Mouse (Mus musculus) stomach, embryonic 16.5 days (tissue): ENCODE measurements around the gene Kif23. TPM values are rescaled to one million over a fixed set of nuclear protein-coding genes. Genes with fewer than 3 reads are reported as not detected.

ENCODE experiments used
- ATAC-seq: fragments of 200-750 bp; cut with Nextera tagmentation; 2 replicates; pipeline ENCODE4 v1.8.0; 2017; ENCODE audit warnings: moderate number of reproducible peaks, moderate TSS enrichment; ENCODE audit not compliant: insufficient read depth, low FRiP score
- H3K27ac ChIP-seq: fragments of 300-500 bp; sonication (generic); 2 replicates; pipeline ENCODE4 v1.5.1; 2014; ENCODE audit warnings: low read length
- H3K27me3 ChIP-seq: fragments of 300-500 bp; sonication (generic); 2 replicates; pipeline ENCODE4 v1.6.1; 2014; ENCODE audit warnings: low read length, control low read depth, mixed read lengths; ENCODE audit not compliant: control insufficient read depth, insufficient read depth
- H3K36me3 ChIP-seq: fragments of 300-500 bp; sonication (generic); 2 replicates; pipeline ENCODE4 v1.6.1; 2014; ENCODE audit warnings: low read length; ENCODE audit not compliant: control insufficient read depth, insufficient read depth
- H3K4me1 ChIP-seq: fragments of 300-500 bp; sonication (generic); 2 replicates; pipeline ENCODE4 v1.6.1; 2014; ENCODE audit warnings: low read length, control low read depth, mixed read lengths; ENCODE audit not compliant: control insufficient read depth, insufficient read depth
- H3K4me2 ChIP-seq: fragments of 300-500 bp; sonication (generic); 2 replicates; pipeline ENCODE4 v1.6.1; 2014; ENCODE audit warnings: low read depth, low read length, mixed read lengths
- H3K4me3 ChIP-seq: fragments of 300-500 bp; sonication (generic); replicated peaks from 2 replicates; pipeline ENCODE4 v1.5.1; 2014; ENCODE audit warnings: mild to moderate bottlenecking, low read length
- H3K9ac ChIP-seq: fragments of 300-500 bp; sonication (generic); 2 replicates; pipeline ENCODE4 v1.6.1; 2014; ENCODE audit warnings: low read length
- H3K9me3 ChIP-seq: fragments of 300-500 bp; sonication (generic); replicated peaks from 2 replicates; pipeline ENCODE4 v1.6.1; 2016; ENCODE audit warnings: low read length, control low read depth; ENCODE audit not compliant: control insufficient read depth
- WGBS: fragments of 180-500 bp; shearing (Covaris S2); extraction: QIAGEN DNeasy Blood & Tissue Kit; methylation state at CpG from one replicate; pipeline ENCODE4 v1.1.7; 2014; 5-methylcytosine and 5-hydroxymethylcytosine counted together
- polyA plus RNA-seq: library from polyadenylated mRNA; unstranded; fragments of >200 nt; fragmentation: Nextera tagmentation; extraction: Ambion mirVana; gene quantifications from 2 replicates; pipeline ENCODE4 v1.2.1, GENCODE M21; 2015

The Kif23 gene
- polyA plus RNA-seq, 1 experiment from 2014 or later: 102 TPM

DNA sequence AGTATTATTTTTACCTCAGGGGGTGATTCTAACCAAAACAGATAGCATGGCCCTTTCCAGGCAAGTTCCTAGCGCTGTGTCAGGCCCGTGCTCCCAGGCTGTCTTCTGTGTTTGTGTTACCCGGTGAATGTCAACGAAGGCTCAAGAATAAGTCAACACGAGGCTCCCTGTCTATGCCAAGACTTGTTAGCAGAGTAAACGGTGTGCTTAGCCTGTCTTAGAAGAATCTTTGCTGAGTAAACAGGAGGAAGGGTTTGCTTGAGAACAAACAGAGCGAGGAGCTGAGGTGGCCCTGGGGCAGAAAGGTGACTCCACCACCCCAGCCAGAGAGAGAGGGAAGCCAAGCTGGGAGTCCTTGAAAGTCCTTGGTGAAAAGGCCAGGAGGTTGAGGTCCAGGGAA, 42.4 kb downstream of the Kif23 start:
- ATAC-seq: peak; percentile 73; the same call in 1 of the 2 replicates
- H3K9ac ChIP-seq: no peak overlapping the region
- H3K4me2 ChIP-seq: peak overlapping the region; percentile 11; the same call in 1 of the 2 replicates

DNA sequence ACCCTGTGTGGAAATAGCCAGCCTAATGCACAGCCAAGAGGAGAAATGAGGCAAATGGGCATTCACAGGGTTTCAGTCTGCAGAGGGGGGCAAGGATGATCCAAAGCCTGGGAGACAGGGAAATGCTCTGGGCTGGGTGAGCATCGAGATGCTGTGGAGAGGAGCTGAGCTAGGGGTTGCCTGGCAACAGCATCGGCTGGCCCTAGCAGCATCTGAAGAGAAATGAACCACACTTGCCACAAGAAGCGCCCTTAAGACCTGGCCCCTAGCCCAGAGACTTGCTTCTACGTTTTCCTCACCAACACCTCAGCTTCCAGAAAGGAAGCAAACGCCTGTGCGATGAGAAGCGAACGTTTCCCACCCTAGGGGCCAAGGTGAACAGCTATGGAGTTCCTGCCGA, 44.1 kb downstream of the Kif23 start:
- no peak for ATAC-seq
- Histone ChIP-seq H3K9me3 (no peaks in the 10 kb centered on the region), H3K4me3 (no peak overlapping the region), H3K4me1 (peaks cover 19% of the 10 kb centered on the region), H3K9ac (no peak overlapping the region), H3K4me2 (no peak overlapping the region), H3K27ac (no peak overlapping the region), H3K27me3 (no peaks in the 10 kb centered on the region), H3K36me3 (no peaks in the 10 kb centered on the region)
- WGBS: 56% methylated on average over 9 of the region's 9 CpGs

More for the DNA sequence above, 42.4 kb downstream of the Kif23 start:
- WGBS: 18% methylated on average over 7 of the region's 7 CpGs
- Histone ChIP-seq H3K4me1 (peaks cover 19% of the 10 kb centered on the region), H3K4me3 (no peak overlapping the region), H3K27ac (peak overlapping the region; percentile 44; the same call in 1 of the 2 replicates), H3K9me3 (no peaks in the 10 kb centered on the region), H3K27me3 (no peaks in the 10 kb centered on the region), H3K36me3 (no peaks in the 10 kb centered on the region)

DNA sequence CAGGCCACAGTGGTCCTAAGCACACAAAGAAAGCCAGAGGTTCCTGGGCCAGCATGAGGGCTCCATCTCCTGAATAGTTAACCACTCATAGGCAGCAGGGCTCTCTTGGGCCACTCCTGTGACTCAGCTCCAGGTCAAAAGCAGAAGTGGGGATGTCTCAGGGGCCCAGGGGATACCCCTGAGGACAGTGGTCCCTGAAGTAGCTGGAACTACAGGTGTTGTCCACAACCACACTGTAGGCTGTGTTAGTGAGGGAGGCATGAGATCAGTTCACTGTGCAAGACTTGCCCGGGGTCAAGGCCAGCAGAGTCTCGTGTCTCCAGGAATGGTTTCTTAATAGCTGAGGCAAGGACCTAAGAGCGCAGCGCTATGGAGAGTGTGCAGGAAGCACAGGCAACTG, 45.0 kb downstream of the Kif23 start:
- no peak overlapping the region for H3K4me2 ChIP-seq
- no peak overlapping the region for H3K27ac ChIP-seq
- no peak overlapping the region for H3K4me3 ChIP-seq
- no peak for ATAC-seq
- no peaks in the 10 kb centered on the region for H3K27me3 ChIP-seq
- no peak overlapping the region for H3K9ac ChIP-seq
- 85% methylated on average over 4 of the region's 4 CpGs for WGBS
- H3K36me3 ChIP-seq: no peaks in the 10 kb centered on the region
- no peaks in the 10 kb centered on the region for H3K9me3 ChIP-seq
- H3K4me1 ChIP-seq: peaks cover 19% of the 10 kb centered on the region

DNA sequence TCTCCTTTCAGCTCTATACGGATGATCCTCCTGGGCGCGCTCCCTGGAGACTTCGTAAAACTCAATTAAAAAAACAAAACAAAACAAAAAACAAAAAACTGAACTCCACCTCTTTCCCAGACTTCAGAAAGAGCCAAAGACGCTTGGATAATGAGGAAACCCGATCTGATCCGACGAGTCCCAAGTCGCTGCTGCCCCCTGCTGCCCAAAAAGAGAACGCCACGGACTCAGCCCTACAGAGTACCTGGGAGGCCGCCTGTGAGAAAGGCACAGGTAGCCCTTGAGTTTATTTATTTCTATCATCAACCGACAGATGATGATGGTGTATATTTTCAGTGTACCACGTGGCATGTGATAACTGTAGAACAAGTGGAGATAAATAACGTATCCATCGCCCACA, 46.8 kb downstream of the Kif23 start:
- Histone ChIP-seq H3K9me3 (no peaks in the 10 kb centered on the region), H3K4me2 (peak overlapping the region; percentile 32), H3K27ac (no peak overlapping the region), H3K4me1 (peaks cover 14% of the 10 kb centered on the region), H3K9ac (0 out of 2 replicates have a peak overlapping the region, but pooled peaks have one; percentile 3), H3K4me3 (0 out of 2 replicates have a peak overlapping the region, but pooled peaks have one; percentile 8), H3K36me3 (no peaks in the 10 kb centered on the region), H3K27me3 (no peaks in the 10 kb centered on the region)
- WGBS: 4% methylated on average over 16 of the region's 16 CpGs
- no peak for ATAC-seq

DNA sequence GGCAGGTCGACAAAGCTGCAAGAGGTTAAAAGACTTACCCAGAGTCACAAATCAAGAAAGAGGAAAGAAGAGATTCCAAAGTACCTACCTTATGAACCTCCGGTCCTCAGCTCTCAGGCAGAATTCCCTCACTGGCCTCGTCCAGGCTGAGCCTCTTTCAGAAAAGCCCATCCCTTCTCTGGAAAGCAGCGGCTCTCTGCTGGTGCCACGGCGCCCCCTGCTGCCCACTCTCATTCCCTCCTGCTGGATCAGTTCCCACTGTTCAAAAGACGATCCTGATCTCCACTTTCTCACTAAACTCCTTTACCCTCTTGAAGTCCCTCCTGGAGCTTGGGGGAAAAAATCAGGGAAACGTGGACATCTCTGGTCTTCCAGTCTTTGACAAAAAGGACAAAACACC, 48.2 kb downstream of the Kif23 start:
- H3K27ac ChIP-seq: no peak overlapping the region
- H3K9ac ChIP-seq: no peak overlapping the region
- WGBS: 1% methylated on average over 7 of the region's 8 CpGs
- no peak overlapping the region for H3K4me2 ChIP-seq
- H3K36me3 ChIP-seq: no peaks in the 10 kb centered on the region
- H3K4me1 ChIP-seq: 0 out of 2 replicates have a peak, but pooled peaks cover under 1% of the 10 kb centered on the region
- ATAC-seq: no peak; the same call in 1 of the 2 replicates
- no peaks in the 10 kb centered on the region for H3K27me3 ChIP-seq
- no peaks in the 10 kb centered on the region for H3K9me3 ChIP-seq
- no peak overlapping the region for H3K4me3 ChIP-seq

DNA sequence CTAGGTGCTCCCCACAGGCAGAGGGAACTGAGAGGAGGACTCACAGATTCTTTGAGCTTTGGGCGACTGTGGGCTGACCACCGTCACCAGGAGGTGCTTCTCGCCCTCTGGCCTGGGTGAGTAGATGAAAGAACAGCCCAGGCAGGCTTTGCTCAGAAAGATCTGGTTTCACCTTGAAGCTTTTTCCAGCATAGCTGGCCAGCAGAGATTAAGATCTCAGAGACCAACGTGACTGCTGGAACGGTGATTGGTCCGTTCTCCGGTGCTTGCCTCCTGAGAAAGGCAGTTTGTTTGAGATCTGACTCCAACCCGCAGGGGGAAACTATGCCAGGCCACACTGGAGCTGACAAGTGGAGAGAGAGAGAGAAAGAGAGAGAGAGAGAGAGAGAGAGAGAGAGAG, 51.6 kb downstream of the Kif23 start:
- Histone ChIP-seq H3K27ac (no peak overlapping the region), H3K9ac (no peak overlapping the region), H3K4me2 (no peak overlapping the region), H3K4me1 (no peaks in the 10 kb centered on the region; the same call in 1 of the 2 replicates), H3K36me3 (no peaks in the 10 kb centered on the region), H3K9me3 (no peaks in the 10 kb centered on the region), H3K4me3 (no peak overlapping the region), H3K27me3 (no peaks in the 10 kb centered on the region)
- whole genome bisulfite sequencing: 41% methylated on average over 8 of the region's 8 CpGs
- peak; percentile 48; the same call in 1 of the 2 replicates for ATAC-seq

DNA sequence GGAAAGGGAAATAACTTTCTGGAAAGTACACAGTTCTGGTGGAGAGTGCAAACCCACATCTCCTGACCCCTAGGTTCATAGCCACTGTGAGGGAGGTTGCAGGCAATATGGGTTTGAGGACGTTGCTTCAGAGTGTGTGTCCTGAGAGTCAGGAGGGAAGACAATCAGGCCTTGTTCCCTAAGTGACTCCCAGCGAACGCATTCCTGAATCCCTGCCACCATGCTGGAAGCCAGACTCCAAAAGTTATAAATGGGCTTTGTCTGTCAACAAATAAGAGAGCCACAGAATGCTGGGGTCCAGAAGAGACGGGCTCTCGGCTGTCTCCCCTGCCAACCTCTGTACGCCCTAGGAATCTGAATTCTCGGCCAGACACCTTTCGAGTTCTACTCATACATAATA, 56.7 kb downstream of the Kif23 start:
- no peaks in the 10 kb centered on the region; the same call in 1 of the 2 replicates for H3K4me1 ChIP-seq
- 65% methylated on average over 8 of the region's 8 CpGs for WGBS
- H3K4me2 ChIP-seq: no peak overlapping the region
- no peak overlapping the region for H3K4me3 ChIP-seq
- no peaks in the 10 kb centered on the region for H3K9me3 ChIP-seq
- H3K27ac ChIP-seq: no peak overlapping the region
- no peak overlapping the region for H3K9ac ChIP-seq
- H3K36me3 ChIP-seq: no peaks in the 10 kb centered on the region
- H3K27me3 ChIP-seq: no peaks in the 10 kb centered on the region
- ATAC-seq: no peak

DNA sequence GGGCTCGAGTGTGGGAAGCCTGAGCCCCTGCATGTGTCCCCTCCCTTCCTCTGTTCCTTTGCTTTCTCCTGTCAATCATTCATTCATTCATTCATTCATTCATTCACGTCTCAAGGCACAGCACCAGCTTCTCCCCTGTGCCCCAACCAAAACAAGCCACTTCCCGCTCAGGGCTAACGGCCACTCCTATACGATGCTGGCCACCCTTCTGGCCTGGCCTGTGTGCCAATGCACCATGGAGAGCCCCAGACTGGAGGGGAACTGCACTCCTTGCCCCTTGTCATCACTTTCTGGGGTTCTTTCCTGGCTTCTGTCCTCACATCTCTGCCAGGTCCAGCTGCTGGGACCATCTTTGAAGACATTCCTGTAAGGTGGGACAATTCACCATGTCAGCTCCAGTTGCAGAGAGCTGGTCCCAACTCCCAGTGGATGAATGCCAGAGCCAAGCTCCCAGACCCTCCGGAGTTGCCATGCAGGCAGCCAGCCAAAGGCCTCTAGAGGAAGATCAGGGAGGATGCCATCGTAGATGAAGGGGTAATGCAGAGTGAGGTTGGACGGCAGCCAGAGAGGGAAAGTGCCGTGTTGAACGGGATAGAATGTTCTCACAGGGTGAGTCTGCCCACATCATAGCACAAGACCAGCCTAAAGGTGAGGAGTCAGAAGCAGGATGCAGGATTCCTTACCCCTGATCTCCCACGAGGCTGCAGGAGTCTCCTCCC, 58.8 kb downstream of the Kif23 start:
- no peaks in the 10 kb centered on the region for H3K27me3 ChIP-seq
- H3K27ac ChIP-seq: no peak overlapping the region
- H3K4me2 ChIP-seq: no peak overlapping the region
- no peak overlapping the region for H3K9ac ChIP-seq
- H3K4me3 ChIP-seq: no peak overlapping the region
- H3K36me3 ChIP-seq: no peaks in the 10 kb centered on the region
- H3K4me1 ChIP-seq: no peaks in the 10 kb centered on the region; the same call in 1 of the 2 replicates
- ATAC-seq: no peak
- 62% methylated on average over 11 of the region's 11 CpGs for WGBS
- no peaks in the 10 kb centered on the region for H3K9me3 ChIP-seq

DNA sequence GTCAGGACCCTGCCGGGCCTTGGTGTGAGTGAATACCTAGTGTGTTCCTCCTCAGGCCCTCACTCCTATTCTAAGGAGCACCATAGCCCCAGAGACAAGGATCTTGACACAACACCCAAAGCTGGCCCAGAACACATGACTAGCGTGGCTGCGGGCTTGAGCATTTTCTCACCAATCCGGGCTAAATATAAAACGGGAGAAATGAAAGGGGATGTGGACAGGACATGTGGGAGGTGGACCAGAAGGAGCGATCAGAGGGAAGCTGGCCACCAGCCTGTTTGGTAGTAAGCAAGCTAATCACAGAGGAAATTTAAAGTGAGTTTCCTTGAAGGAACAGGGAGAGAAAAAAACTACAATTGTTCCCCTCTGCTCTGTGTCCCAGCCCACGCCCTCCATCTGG, 60.6 kb downstream of the Kif23 start:
- WGBS: 71% methylated on average over 7 of the region's 7 CpGs
- H3K27ac ChIP-seq: no peak overlapping the region
- no peaks in the 10 kb centered on the region for H3K9me3 ChIP-seq
- H3K9ac ChIP-seq: no peak overlapping the region
- no peaks in the 10 kb centered on the region for H3K36me3 ChIP-seq
- no peak overlapping the region for H3K4me3 ChIP-seq
- H3K4me1 ChIP-seq: no peaks in the 10 kb centered on the region
- H3K4me2 ChIP-seq: no peak overlapping the region
- ATAC-seq: no peak
- no peaks in the 10 kb centered on the region for H3K27me3 ChIP-seq
